Mouse (Mus musculus): ENCODE data around the gene Fut4. TPM values are rescaled to one million over a fixed set of nuclear protein-coding genes. Genes with fewer than 3 reads are reported as not detected.
"Not testable (repeated sequence)": the region's sequence is repeated elsewhere in the genome, so short reads cannot be mapped to it uniquely, and the experiment has no call there.

Gene Fut4
- polyA plus RNA-seq, 1 experiment: 0.91 TPM

GRCm38 (mm10) chr9:14705321-14706162, 46.7 kb downstream of the Fut4 start:
- H3K27ac ChIP-seq (replicated peaks; ENCODE audit: low read depth, low read length): no peak overlapping the region
- H3K4me1 ChIP-seq (ENCODE audit: control insufficient read depth, insufficient read depth, insufficient read length, low read length): no peaks in the 10 kb centered on the region
- no peak overlapping the region for H3K4me3 ChIP-seq (ENCODE audit: insufficient read depth, low read depth, low read length)

GRCm38 (mm10) chr9:14700795-14701194, 51.4 kb downstream of the Fut4 start:
- not testable (repeated sequence) for H3K4me3 ChIP-seq (ENCODE audit: insufficient read depth, low read depth, low read length); H3K27ac ChIP-seq (replicated peaks; ENCODE audit: low read depth, low read length); H3K4me1 ChIP-seq (ENCODE audit: control insufficient read depth, insufficient read depth, insufficient read length, low read length)

GRCm38 (mm10) chr9:14699288-14699640, 52.9 kb downstream of the Fut4 start:
- H3K27ac ChIP-seq (replicated peaks; ENCODE audit: low read depth, low read length): no peak overlapping the region
- H3K4me1 ChIP-seq (ENCODE audit: control insufficient read depth, insufficient read depth, insufficient read length, low read length): no peaks in the 10 kb centered on the region
- H3K4me3 ChIP-seq (ENCODE audit: insufficient read depth, low read depth, low read length): no peak overlapping the region

- no peak overlapping the region for H3K27ac ChIP-seq (replicated peaks; ENCODE audit: low read depth, low read length)
- H3K4me1 ChIP-seq (ENCODE audit: control insufficient read depth, insufficient read depth, insufficient read length, low read length): no peaks in the 10 kb centered on the region
- H3K4me3 ChIP-seq (ENCODE audit: insufficient read depth, low read depth, low read length): no peak overlapping the region
Measured at GRCm38 (mm10) chr9:14698582-14699287, 53.5 kb downstream of the Fut4 start.

Other genes with a start within 250 kb of the Fut4 start
- gene Amotl1, start 107.3 kb downstream of the Fut4 start, polyA plus RNA-seq (2012; ENCODE audit: insufficient read depth, insufficient read length, missing spikeins): 35.8 and 41.1 TPM in 2 replicates
- not detected in 2 replicates for gene Piwil4, start 11.7 kb downstream of the Fut4 start, polyA plus RNA-seq (2012; ENCODE audit: insufficient read depth, insufficient read length, missing spikeins)
- not detected in 2 replicates for gene 1700012B09Rik, start 18.6 kb upstream of the Fut4 start, polyA plus RNA-seq (2012; ENCODE audit: insufficient read depth, insufficient read length, missing spikeins)
- gene Mre11a, start 32.3 kb upstream of the Fut4 start, polyA plus RNA-seq (2012; ENCODE audit: insufficient read depth, insufficient read length, missing spikeins): 8.2 and 15.4 TPM in 2 replicates
- gene Ankrd49, start 32.5 kb upstream of the Fut4 start, polyA plus RNA-seq (2012; ENCODE audit: insufficient read depth, insufficient read length, missing spikeins): 8.8 and 9.1 TPM in 2 replicates
- gene Gpr83, start 107.8 kb upstream of the Fut4 start, polyA plus RNA-seq (2012; ENCODE audit: insufficient read depth, insufficient read length, missing spikeins): not detected in 2 replicates
- not detected in 2 replicates for gene Izumo1r, start 151.6 kb upstream of the Fut4 start, polyA plus RNA-seq (2012; ENCODE audit: insufficient read depth, insufficient read length, missing spikeins)